Mouse (Mus musculus) brain, adult 2 months (tissue): ENCODE measurements at regions not wholly inside any gene's neighbourhood (a gene's known extent, or its start where the extent isn't known, plus 50 kb on each side); places are given as distances from the start of the nearest gene placed in this dataset.

ENCODE experiments used
- DNase-seq: peaks from one replicate; pipeline ENCODE4 v3.0.0; 2011; ENCODE audit warnings: low read depth, low spot score

DNA sequence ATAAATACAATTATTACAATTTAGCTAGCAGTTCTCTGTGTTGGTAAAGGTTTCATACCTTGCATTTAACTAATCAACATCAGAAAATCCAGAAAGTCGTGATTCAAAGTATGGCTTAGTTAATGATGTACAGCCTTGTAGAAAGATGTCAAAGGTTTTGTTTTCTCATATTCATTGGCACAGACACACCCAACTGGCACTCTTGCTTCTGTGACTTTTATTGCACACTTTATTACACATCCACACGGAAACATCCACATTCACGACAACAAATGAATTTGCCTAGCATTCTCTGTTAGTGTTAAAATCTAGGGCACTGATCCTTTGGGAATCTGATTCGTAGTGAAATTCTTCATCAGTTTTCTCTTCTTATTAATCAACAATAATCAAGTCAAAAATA is 720.0 kb downstream of the Tns3 start:
- no peak for DNase-seq

DNA sequence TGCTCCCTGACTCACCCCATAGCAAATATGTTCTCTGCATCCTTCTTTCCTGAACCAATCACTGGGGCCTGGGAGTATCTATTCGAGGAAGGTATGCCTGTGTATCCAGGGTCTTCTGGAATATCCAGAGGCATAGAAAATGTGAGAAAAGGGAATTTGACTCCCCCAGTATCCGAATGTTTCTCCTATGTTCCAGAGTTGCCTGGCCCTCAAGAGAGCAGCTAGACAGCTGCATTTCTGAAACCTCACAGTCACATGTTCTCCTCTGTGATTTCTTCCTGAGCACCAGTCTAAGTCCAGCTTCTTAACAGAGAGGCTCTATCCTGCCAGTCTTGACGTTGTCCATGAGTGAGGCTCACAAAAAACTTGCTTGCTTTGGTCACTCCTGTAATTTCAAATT is 719.9 kb upstream of the Igfbp3 start:
- no peak for DNase-seq

DNA sequence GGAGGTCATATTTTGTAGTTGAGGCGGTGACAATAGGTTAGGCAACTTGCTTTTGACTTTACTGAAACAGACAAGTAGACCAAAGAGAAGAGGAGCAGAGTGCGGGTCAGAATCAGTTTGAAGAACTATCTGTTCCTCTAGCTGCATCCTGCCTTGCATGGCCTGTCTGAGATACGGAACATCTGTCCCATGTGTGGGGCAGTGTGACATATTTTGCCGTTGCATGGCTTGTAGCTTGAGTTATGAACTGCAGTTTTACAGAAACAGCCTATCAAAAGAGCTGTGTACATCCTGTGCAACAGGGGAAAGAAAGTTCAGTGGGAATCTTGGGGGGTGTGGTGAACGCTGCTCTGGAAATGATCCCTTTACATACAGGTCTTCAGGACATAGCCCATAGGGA is 718.9 kb upstream of the Igfbp3 start:
- no peak for DNase-seq

DNA sequence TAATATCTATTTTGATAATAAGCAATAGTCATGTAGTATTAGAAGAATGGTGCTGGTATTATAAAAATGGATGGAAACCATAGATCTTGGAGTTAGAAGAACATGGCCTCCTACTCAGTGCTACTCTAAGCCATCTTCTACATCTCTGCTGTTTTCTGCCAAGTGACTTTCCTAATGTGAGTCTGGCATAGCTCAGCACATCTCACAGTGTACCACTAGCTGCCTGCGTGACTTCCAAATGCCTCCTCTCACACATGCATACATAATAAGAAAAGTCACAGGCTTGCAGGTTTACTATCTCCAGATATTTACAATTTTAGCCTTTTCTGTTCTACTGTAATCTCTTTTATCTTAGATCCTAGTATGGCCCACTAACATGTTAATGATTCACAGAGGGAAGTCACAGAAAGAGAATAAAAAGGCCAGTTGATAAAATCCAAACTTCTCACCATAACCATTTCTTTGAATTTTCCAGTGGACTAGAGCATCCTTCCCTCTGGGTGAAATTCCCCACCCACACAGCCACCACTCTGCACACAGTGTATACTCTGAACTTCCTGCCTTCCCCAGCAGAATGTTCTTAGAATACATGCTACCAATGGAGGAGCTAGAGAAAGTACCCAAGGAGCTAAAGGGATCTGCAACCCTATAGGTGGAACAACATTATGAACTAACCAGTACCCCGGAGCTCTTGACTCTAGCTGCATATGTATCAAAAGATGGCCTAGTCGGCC is 717.5 kb upstream of the Igfbp3 start:
- peak; percentile 41 for DNase-seq

DNA sequence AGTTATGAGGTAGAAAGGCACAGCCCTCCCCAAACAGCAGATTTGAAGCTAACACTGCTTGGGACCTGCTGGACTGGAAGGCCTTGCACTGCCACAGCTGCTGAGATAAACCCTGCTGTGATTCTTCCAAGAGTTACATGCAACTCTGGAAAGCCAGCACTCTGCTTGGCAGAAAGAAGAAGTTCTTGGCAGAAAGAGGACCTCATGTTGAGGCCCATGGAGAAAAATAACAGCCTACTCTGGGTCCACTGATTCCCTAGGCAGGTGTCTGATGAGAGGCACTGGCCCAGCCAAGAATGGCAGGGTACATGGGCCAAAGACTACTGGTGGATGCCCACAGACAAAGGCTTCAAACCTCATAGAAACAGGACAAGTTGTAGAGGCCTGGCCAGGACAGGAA is 714.0 kb upstream of the Igfbp3 start:
- no peak for DNase-seq

GRCm38 (mm10) chr11:7912036-7912435 is 698.3 kb upstream of the Igfbp3 start:
- DNase-seq, result no peak

DNA sequence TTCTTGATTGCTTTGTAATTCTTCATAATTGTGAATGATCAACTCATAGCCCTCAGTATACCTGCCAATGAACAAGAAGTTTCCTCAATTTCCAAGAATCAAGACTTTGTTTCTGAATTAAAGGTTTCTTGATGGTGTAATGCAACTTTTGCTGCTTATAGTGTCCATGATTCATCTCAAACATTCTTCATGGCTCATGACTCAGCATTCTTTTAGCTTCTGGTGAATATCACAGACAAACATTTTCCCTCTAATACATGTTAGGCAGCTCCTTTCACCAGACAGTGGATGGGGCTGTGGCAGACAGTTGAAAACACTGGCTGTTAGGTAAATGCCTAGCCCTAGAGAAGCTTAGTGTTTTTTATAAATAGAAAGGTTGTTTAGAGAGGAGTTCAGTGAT is 686.5 kb upstream of the Igfbp3 start:
- DNase-seq, result peak; percentile 8

DNA sequence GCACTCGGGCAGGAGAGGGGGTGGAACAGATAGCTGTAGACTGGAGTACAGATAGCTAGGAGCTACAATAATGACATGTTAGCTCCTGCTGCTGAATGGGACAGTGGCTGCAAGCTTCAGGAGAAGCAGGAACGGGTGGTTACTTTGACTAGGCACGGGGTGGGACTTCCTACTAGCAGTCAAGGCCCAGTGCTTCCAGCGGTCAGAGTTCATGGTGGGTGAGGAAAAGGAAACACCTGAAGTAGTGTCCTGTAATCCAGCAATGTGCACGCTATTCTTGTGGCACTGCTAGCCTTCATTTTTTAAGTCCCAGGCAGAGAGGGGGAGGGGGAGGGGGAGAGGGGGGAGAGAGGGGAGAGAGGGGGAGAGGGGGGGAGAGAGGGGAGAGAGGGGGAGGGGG is 684.5 kb upstream of the Igfbp3 start:
- DNase-seq, result no peak

GRCm38 (mm10) chr11:7880506-7880905 is 666.8 kb upstream of the Igfbp3 start:
- no peak for DNase-seq

GRCm38 (mm10) chr11:7864116-7864515 is 650.4 kb upstream of the Igfbp3 start:
- no peak for DNase-seq

- no peak for DNase-seq
Observed at GRCm38 (mm10) chr11:7863711-7864110, 650.0 kb upstream of the Igfbp3 start.

DNA sequence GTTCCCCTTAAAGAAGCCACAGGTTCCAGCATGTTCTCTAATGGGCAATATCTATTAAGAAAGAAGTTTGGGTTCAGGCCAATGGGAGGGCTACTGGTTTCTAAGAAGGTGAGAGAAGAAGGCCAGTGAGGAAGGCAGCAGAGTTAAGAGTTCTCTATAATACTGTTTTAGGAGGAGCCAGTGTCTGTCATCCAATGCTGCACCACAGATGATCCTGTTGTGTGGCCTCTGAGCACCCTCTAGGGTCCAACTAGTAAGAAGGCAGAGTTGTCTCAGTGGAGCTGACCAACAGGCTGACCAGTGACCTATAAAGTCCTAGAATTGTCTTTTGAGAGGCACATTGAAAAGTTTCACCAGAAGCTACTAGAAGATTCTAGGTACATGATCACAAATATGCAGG is 648.8 kb upstream of the Igfbp3 start:
- DNase-seq, result no peak

- no peak for DNase-seq
Observed at GRCm38 (mm10) chr11:7852612-7853011, 638.9 kb upstream of the Igfbp3 start.

DNA sequence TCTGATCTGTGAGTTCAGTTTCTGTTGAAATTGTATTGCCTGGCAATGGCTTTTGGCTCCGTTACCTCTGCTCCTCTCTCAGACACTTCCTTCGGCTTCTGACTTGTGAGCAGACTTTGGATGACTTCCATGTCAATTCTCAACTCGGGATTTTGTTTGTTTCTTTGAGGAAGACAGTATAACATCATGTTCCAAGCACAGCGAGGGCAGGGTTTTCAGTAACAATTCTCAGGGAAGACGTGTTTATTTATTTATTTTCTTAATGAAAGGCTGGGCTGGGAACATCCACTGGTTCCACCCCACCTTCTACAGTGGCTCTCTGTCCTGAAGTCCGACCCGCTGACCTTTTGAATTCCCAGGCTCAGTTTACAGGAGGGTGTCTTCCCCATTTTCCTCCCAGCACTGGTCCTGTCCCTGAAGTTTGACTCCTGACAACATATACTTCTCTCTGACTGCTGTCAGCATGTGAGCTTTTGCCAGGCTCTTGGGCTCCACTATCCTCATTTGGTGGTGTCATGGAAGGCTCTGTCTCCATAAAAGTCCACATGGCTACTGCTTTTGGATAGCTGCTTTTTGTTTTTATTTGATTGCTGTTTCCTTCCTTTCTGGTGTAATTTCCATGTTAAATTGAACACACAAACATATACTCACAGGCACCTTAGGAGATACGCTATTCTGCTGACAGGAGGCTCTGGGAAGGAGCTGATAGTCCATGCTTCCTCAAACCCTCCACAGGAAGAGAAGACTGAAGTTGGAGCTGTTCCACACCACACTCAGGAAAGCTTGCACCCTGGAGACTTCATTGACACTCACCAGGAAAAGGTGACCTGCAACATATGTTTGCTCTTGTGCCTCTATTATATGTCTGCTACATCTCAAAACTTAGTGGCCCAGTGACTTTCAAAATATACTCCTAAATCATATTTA is 624.9 kb upstream of the Igfbp3 start:
- no peak for DNase-seq

- no peak for DNase-seq
Observed at GRCm38 (mm10) chr11:7837486-7837885, 623.8 kb upstream of the Igfbp3 start.

GRCm38 (mm10) chr11:7834151-7834550 is 620.4 kb upstream of the Igfbp3 start:
- DNase-seq, result no peak

- DNase-seq, result no peak
Observed at GRCm38 (mm10) chr11:7832376-7832775, 618.7 kb upstream of the Igfbp3 start.

GRCm38 (mm10) chr11:7829770-7830169 is 616.0 kb upstream of the Igfbp3 start:
- DNase-seq, result no peak

DNA sequence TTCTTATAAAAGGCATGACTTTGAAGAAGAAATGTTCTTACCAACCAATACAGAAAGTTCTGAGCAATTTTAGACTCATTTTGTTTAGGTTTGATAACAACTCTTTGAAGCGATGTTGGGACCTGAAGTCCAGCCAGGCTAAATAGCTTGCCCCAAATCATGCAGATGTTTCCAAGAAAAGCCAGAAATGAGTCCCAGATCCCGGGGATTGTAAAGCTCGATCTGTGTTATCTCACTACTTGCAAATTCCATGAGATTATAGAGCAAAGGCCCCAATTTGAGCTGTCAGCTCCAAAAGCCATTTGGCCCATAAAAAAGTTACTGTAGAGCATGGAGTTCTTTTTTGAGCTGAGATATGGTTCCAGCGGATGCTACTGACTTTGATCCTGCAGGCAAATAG is 614.3 kb upstream of the Igfbp3 start:
- DNase-seq, result no peak

- peak; percentile 56 for DNase-seq
Observed at GRCm38 (mm10) chr11:7827402-7827801, 613.7 kb upstream of the Igfbp3 start.

GRCm38 (mm10) chr11:7815750-7816149 is 602.0 kb upstream of the Igfbp3 start:
- DNase-seq, result no peak

GRCm38 (mm10) chr11:7814556-7814955 is 600.8 kb upstream of the Igfbp3 start:
- DNase-seq, result peak; percentile 18

DNA sequence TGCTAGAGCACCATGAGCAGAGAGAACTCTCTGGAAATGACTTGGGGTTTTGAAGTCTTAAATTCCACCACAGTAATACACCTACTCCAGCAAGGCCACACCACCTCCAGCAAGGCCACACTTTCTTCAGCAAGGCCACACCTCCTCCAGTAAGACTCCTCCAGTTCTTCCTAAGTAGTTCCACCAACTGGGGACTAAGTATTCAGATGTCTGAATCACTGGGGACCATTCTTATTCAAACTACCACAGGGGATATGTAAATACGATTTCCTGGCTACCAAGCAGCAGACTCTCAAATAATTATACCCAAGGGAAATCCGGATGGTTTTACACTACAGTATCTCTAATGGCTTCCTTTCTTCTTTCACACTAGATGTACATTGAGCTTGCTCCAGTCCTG is 598.7 kb upstream of the Igfbp3 start:
- DNase-seq, result no peak
